Mouse (Mus musculus): ENCODE results near the gene Fastkd3. TPM values are rescaled to one million over a fixed set of nuclear protein-coding genes. Genes with fewer than 3 reads are reported as not detected.

Gene Fastkd3
- polyA plus RNA-seq, 1 experiment from 2014 or later: 32.3 TPM

- Histone ChIP-seq H3K36me3 (ENCODE audit: poor library complexity, severe bottlenecking) (no peaks in the 10 kb centered on the region), H3K9ac (no peak overlapping the region), H3K9me3 (replicated peaks) (no peaks in the 10 kb centered on the region), H3K4me2 (no peak overlapping the region), H3K4me3 (no peak overlapping the region), H3K4me1 (no peaks in the 10 kb centered on the region), H3K27me3 (no peaks in the 10 kb centered on the region), H3K27ac (no peak overlapping the region)
- 80% methylated on average over 3 of the region's 3 CpGs for WGBS
- ATAC-seq: no peak
These were observed 45.0 kb downstream of the Fastkd3 start for GRCm38 (mm10) chr13:68627041-68627440.

Other genes with a start within 250 kb of the Fastkd3 start
- gene Mtrr, start 85 bp upstream of the Fastkd3 start, polyA plus RNA-seq (2015; fragmentation: Nextera tagmentation; extraction: Ambion mirVana): 13.0 and 13.3 TPM in 2 replicates
- 1.5 and 1.9 TPM in 2 replicates for gene 1700001L19Rik, start 15.2 kb downstream of the Fastkd3 start, polyA plus RNA-seq (2015; fragmentation: Nextera tagmentation; extraction: Ambion mirVana)

Measured in forebrain, embryonic 13.5 days (tissue).